Mouse (Mus musculus) heart, embryonic 11.5 days (tissue): ENCODE results near the gene Rdh16f1. TPM values are rescaled to one million over a fixed set of nuclear protein-coding genes. Genes with fewer than 3 reads are reported as not detected.
A peak's percentile ranks its signal among the peaks of the same experiment; 100 is the strongest.

ENCODE experiments used
- ATAC-seq: fragments of 200-750 bp; cut with Nextera tagmentation; replicated peaks from 2 replicates; pipeline ENCODE4 v1.8.0; 2017; ENCODE audit warnings: moderate library complexity; ENCODE audit not compliant: insufficient number of reproducible peaks, low FRiP score, low TSS enrichment
- H3K27ac ChIP-seq: fragments of 300-500 bp; sonication (generic); 2 replicates; pipeline ENCODE4 v1.5.1; 2014; ENCODE audit warnings: mild to moderate bottlenecking, low read depth, low read length
- H3K27me3 ChIP-seq: fragments of 300-500 bp; sonication (generic); 2 replicates; pipeline ENCODE4 v1.6.1; 2014; ENCODE audit warnings: mild to moderate bottlenecking, low read length, mixed read lengths; ENCODE audit not compliant: control insufficient read depth, insufficient read depth
- H3K36me3 ChIP-seq: fragments of 300-500 bp; sonication (generic); 2 replicates; pipeline ENCODE4 v1.6.1; 2014; ENCODE audit warnings: mild to moderate bottlenecking, low read length, moderate library complexity, mixed read lengths; ENCODE audit not compliant: control insufficient read depth, insufficient read depth
- H3K4me1 ChIP-seq: fragments of 300-500 bp; sonication (generic); 2 replicates; pipeline ENCODE4 v1.6.1; 2014; ENCODE audit warnings: low read length; ENCODE audit not compliant: control insufficient read depth, insufficient read depth
- H3K4me2 ChIP-seq: fragments of 300-500 bp; sonication (generic); 2 replicates; pipeline ENCODE4 v1.6.1; 2014; ENCODE audit warnings: mild to moderate bottlenecking, moderate library complexity
- H3K4me3 ChIP-seq: fragments of 300-500 bp; sonication (generic); 2 replicates; pipeline ENCODE4 v1.5.1; 2014; ENCODE audit warnings: low read depth, low read length
- H3K9ac ChIP-seq: fragments of 300-500 bp; sonication (generic); 2 replicates; pipeline ENCODE4 v1.6.1; 2014; ENCODE audit warnings: mild to moderate bottlenecking, low read depth, low read length, moderate library complexity
- H3K9me3 ChIP-seq: fragments of 300-500 bp; sonication (generic); replicated peaks from 2 replicates; pipeline ENCODE4 v1.6.1; 2016; ENCODE audit warnings: low read length; ENCODE audit not compliant: control insufficient read depth
- WGBS: fragments of 180-500 bp; shearing (Covaris S2); extraction: QIAGEN DNeasy Blood & Tissue Kit; methylation state at CpG from one replicate; pipeline ENCODE4 v1.1.7; 2014; ENCODE audit not compliant: insufficient replicate concordance; 5-methylcytosine and 5-hydroxymethylcytosine counted together
- polyA plus RNA-seq: library from polyadenylated mRNA; unstranded; fragments of >200 nt; fragmentation: Nextera tagmentation; extraction: Ambion mirVana; gene quantifications from 2 replicates; pipeline ENCODE4 v1.2.1, GENCODE M21; 2014

Gene Rdh16f1
- polyA plus RNA-seq, 1 experiment from 2014 or later: 0.10 TPM

DNA sequence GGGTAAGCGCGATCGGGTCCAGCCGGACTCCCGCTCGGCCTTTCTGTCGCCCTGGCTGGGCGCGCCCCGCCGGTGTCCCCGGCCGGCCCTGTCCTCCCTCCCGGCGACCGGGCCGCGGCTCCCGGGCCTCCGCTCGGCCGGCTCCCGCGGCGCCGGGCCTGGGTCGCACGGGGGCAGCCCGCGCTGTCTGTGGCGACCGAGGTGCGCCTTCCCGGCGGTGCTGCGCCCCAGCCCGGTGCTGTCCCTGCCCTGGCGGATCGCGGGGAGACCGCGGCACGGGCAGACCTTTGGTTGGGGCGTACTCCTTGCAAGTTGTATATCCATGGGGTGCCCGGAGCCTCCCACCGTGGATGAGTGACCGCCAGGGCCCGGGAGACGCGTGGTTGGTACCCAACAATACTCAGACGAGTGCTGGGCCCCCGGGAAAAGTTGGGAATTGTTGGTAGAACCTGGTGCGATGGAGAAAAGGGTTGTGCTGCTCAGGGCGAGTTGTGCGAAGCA, 19.9 kb upstream of the Rdh16f1 start:
- H3K4me1 ChIP-seq: peaks cover 5% of the 10 kb centered on the region

GRCm38 (mm10) chr10:127744661-127745060, 14.9 kb upstream of the Rdh16f1 start:
- 66% methylated on average over 5 of the region's 5 CpGs for WGBS
- H3K27ac ChIP-seq: no peak overlapping the region
- H3K9ac ChIP-seq: no peak overlapping the region
- H3K4me2 ChIP-seq: no peak overlapping the region
- H3K27me3 ChIP-seq: no peaks in the 10 kb centered on the region
- H3K9me3 ChIP-seq: no peaks in the 10 kb centered on the region
- no peak overlapping the region for H3K4me3 ChIP-seq
- peaks cover 24% of the 10 kb centered on the region for H3K36me3 ChIP-seq
- peaks cover 15% of the 10 kb centered on the region for H3K4me1 ChIP-seq
- no peak for ATAC-seq

More for the DNA sequence above, 19.9 kb upstream of the Rdh16f1 start:
- H3K27me3 ChIP-seq: no peaks in the 10 kb centered on the region
- peak; percentile 32 for ATAC-seq
- H3K36me3 ChIP-seq: peaks cover 22% of the 10 kb centered on the region
- no peaks in the 10 kb centered on the region for H3K9me3 ChIP-seq
- peak overlapping the region; percentile 97 for H3K9ac ChIP-seq
- peak overlapping the region; percentile 69 for H3K4me2 ChIP-seq
- H3K4me3 ChIP-seq: peak overlapping the region; percentile 95
- WGBS: under 1% methylated on average over 45 of the region's 55 CpGs
- H3K27ac ChIP-seq: peak overlapping the region; percentile 74

- H3K4me3 ChIP-seq: no peak overlapping the region
- WGBS: 65% methylated on average over 4 of the region's 5 CpGs
Observed at GRCm38 (mm10) chr10:127745886-127746285, 13.7 kb upstream of the Rdh16f1 start.

DNA sequence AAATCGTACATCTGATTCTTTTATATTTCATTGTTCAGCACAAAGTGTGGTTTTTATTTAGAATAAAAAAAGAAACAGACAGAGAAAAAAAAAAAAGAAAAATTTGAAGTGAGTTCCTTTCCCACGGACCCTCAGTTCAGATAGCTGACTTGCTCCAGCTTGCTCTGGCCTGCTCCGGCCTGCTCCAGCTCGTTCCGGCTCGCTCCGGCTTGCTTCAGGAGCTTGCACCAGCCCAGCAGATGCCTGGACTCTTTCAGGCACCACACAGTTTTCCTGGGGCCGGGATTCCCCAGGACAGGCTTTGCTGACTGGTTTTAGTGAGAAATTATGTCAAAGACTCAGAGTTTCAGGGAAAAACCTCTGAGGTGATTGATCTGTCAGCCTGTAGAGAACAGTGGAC, 12.3 kb upstream of the Rdh16f1 start:
- ATAC-seq: no peak
- 84% methylated on average over 8 of the region's 8 CpGs for WGBS
- H3K4me1 ChIP-seq: peaks cover 11% of the 10 kb centered on the region; the same call in 1 of the 2 replicates
- H3K36me3 ChIP-seq: peaks cover 24% of the 10 kb centered on the region
- no peaks in the 10 kb centered on the region for H3K9me3 ChIP-seq
- no peaks in the 10 kb centered on the region for H3K27me3 ChIP-seq
- no peak overlapping the region for H3K9ac ChIP-seq
- 0 out of 2 replicates have a peak overlapping the region, but pooled peaks have one; percentile 8 for H3K27ac ChIP-seq
- peak overlapping the region; percentile 61 for H3K4me2 ChIP-seq
- no peak overlapping the region for H3K4me3 ChIP-seq

More at GRCm38 (mm10) chr10:127745886-127746285, 13.7 kb upstream of the Rdh16f1 start:
- Histone ChIP-seq H3K27ac (no peak overlapping the region), H3K9ac (no peak overlapping the region), H3K9me3 (no peaks in the 10 kb centered on the region), H3K4me2 (no peak overlapping the region), H3K4me1 (peaks cover 11% of the 10 kb centered on the region), H3K27me3 (no peaks in the 10 kb centered on the region), H3K36me3 (peaks cover 24% of the 10 kb centered on the region)
- no peak for ATAC-seq

DNA sequence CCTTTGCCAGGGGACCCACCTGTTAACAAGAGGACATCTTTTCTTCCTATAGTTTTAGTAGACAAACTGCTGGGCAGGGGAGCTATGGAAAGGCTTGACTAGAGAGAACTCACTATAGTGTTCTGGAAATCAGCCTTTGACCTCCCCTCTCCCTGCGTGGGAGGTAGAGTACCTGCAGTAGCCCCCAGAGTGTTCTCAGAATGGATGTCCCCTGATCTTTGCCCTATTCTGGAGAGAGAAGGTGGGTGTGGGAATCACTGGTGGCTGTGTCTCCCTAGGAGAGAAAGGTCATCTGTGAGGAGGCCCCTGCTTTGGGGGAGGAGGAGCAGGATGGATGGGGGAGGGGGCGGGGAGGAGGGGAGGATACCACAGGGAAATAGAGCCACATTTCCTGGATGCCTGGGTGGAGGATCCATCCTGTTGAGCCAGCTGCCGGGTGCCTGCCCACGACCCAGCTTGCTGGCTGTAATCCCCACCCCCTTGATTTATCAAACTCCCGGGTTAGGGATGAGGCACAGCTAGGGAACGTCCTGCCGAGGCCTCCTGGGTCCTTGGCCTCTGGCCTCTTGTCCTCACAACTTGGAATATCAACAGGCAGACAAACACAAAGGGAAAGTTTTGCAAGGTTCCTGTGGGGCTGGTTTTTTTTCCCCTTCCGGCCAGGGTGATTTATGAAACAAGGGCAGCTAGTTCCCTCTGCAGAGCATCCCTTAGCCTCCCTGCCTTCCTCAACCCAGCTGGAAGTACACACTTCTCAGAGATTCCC, 10.6 kb upstream of the Rdh16f1 start:
- H3K4me2 ChIP-seq: peak overlapping the region; percentile 61

DNA sequence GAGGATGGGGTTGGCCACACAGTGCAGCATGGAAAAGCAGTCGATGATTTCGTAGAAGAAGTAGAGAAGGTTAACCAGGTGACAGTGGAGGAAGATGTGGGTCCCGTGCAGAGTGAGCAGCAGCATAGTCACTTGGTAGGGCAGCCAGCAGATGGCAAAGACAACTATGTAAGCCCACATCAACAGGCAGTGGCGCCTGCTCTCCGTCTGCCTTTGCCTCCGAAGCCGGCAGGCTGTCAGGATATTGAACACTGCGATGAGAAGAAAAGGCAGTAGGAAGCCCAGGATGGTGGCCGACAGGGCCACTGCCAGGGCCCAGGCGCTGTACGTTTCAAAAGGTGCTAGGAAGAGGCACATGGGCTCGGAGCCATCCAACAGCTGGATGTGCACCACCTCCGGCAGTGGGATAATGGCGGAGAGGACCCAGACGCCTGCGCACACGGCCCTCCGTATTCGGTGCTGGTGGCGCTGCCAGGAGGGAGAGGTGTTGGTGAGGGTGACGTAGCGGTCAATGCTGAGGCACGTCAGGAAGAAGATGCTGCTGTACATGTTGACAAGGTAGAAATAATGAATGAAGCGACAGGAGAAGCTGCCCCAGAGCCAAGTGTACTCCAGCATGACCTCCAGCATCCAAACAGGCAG, 9.3 kb upstream of the Rdh16f1 start:
- WGBS: 41% methylated on average over 24 of the region's 24 CpGs
- H3K9ac ChIP-seq: peak overlapping the region; percentile 64

More for the DNA sequence above, 10.6 kb upstream of the Rdh16f1 start:
- Histone ChIP-seq H3K27ac (peak overlapping the region; percentile 70), H3K4me1 (peaks cover 11% of the 10 kb centered on the region; the same call in 1 of the 2 replicates), H3K36me3 (peaks cover 8% of the 10 kb centered on the region), H3K9me3 (no peaks in the 10 kb centered on the region), H3K27me3 (no peaks in the 10 kb centered on the region), H3K4me3 (peak overlapping the region; percentile 45), H3K9ac (peak overlapping the region; percentile 64)
- whole genome bisulfite sequencing: 9% methylated on average over 8 of the region's 8 CpGs
- ATAC-seq: no peak; the same call in 1 of the 2 replicates

GRCm38 (mm10) chr10:127751548-127751947, 8.0 kb upstream of the Rdh16f1 start, which contains the start of gene Gpr182:
Gpr182 (minus strand) TSS chr10:127751732.
- ATAC-seq: no peak
- WGBS: 34% methylated on average over 8 of the region's 8 CpGs
- Histone ChIP-seq H3K27me3 (no peaks in the 10 kb centered on the region), H3K4me2 (peak within 1 kb of the TSS; percentile 61), H3K27ac (peak within 1 kb of the TSS; percentile 29; the same call in 1 of the 2 replicates), H3K9me3 (no peaks in the 10 kb centered on the region), H3K36me3 (no peaks in the 10 kb centered on the region; the same call in 1 of the 2 replicates), H3K4me1 (peaks cover 14% of the 10 kb centered on the region; the same call in 1 of the 2 replicates), H3K9ac (peak within 1 kb of the TSS; percentile 64), H3K4me3 (peak within 1 kb of the TSS; percentile 45)

More for the DNA sequence above, 9.3 kb upstream of the Rdh16f1 start:
- Histone ChIP-seq H3K27me3 (no peaks in the 10 kb centered on the region), H3K36me3 (no peaks in the 10 kb centered on the region; the same call in 1 of the 2 replicates), H3K4me2 (peak overlapping the region; percentile 61), H3K27ac (peak overlapping the region; percentile 70), H3K4me1 (peaks cover 14% of the 10 kb centered on the region; the same call in 1 of the 2 replicates), H3K4me3 (peak overlapping the region; percentile 45), H3K9me3 (no peaks in the 10 kb centered on the region)
- no peak for ATAC-seq

- no peak overlapping the region for H3K4me2 ChIP-seq
- ATAC-seq: no peak
- H3K4me1 ChIP-seq: peaks cover 4% of the 10 kb centered on the region; the same call in 1 of the 2 replicates
- no peaks in the 10 kb centered on the region for H3K27me3 ChIP-seq
- no peaks in the 10 kb centered on the region for H3K9me3 ChIP-seq
- H3K9ac ChIP-seq: no peak overlapping the region
- no peak overlapping the region for H3K4me3 ChIP-seq
- H3K36me3 ChIP-seq: no peaks in the 10 kb centered on the region; the same call in 1 of the 2 replicates
- 62% methylated on average over 6 of the region's 6 CpGs for WGBS
- peak overlapping the region; percentile 59; the same call in 1 of the 2 replicates for H3K27ac ChIP-seq
Observed at GRCm38 (mm10) chr10:127754566-127755166, 4.9 kb upstream of the Rdh16f1 start.
